Mouse (Mus musculus) kidney, adult 2 months (tissue): ENCODE results near the gene Slc4a1.

Experiments used
- CTCF ChIP-seq: fragments of 200-500 bp; conservative IDR thresholded peaks from 2 replicates; pipeline ENCODE4 v1.5.1; 2011; ENCODE audit warnings: low read depth, mild to moderate bottlenecking, control low read depth, low read length, moderate library complexity, mixed read lengths; ENCODE audit not compliant: insufficient read depth, insufficient read length
- POLR2A ChIP-seq: fragments of 200-500 bp; IDR thresholded peaks from one replicate; pipeline ENCODE4 v1.6.1; 2011; ENCODE audit warnings: low read depth, low read length, control low read depth

DNA sequence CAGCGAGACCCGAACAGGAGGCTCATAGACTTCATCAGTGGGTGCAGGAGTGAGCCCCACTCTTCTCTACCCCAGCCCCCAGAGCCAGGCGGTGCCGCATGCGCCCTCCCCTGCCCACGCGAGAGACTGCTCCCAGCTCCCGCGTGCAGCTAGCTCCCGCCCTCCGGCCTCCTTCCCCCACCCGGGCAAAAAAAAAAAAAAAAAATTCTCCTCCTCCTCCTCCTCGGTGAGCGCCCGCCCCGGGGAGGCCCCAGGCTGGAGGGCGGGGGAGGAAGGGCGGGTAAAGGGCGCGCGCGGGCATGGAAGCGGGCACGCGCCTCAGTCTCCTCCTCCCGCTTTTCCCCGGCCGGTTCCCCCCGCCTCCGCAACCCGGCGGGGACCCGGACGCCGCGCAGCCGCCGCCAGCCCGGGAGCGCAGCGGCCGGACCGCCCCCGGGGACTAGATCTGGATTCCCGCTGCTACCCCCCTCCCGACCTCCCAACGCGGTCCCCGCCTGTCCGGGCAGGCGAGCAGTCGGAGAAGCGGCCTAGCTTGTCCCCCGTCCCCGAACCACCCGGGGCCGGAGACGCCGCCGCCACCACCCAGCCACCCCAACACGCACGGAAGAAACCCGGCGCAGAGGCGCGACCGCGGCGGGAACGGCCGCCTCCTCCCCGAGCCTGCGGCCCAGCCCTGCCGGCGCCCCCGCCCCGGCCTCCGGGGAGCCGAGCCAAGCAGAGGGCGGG lies 49.3 kb downstream of the Slc4a1 start:
- 0 out of 2 replicates have a peak, but pooled peaks have one; percentile 3 for TF ChIP-seq CTCF
- no peak for TF ChIP-seq POLR2A
